Mouse (Mus musculus): ENCODE measurements around the gene Gm19935.

Gm19935 gene

DNA sequence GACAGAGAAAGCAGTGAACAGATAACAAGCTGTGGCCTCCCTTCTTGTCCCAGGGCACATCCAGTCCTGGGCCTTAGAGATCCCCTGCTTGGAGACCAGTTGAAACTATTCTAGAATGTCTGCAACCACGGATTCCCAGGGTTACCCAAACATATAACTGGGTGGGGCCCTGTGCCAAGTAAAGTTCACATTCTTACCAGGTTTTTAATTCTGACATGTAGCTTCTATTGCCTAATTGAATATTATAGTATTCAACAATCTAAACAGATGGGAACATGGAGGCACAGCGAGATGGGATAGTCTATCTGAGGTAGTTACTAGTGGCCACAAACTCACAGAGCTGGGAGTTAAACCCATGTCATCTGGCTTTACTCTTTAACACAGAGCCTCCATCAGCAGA, at the start of gene Gm19935:
Gm19935 (minus strand) TSS at position 101 of the 400 bp plus-strand sequence.
- DNase-seq (ENCODE audit: low read depth in 1 of 2, low spot score in 2 of 2) = no peak

DNA sequence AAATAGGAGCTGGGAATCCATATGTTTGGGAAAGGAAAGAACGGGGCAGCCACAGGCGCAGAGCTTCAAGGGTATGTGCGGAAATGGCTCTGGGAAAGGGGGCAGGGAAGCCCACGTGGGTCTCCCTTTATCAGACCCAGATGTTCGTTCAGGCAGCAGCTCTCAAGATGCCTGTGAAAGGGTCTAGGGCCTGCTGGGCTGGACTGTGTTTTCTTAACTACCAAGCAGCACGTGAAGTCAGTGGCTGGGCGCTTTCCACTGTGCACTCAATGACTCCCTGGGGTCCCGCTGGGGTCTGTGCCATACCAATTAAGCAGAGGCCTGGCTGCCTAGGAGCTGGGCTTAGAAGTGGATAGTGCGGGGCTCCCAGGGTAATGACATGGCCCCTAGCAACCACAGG, 44.8 kb upstream of the Gm19935 start:
- DNase-seq (ENCODE audit: low read depth in 1 of 2, low spot score in 2 of 2) = no peak

DNA sequence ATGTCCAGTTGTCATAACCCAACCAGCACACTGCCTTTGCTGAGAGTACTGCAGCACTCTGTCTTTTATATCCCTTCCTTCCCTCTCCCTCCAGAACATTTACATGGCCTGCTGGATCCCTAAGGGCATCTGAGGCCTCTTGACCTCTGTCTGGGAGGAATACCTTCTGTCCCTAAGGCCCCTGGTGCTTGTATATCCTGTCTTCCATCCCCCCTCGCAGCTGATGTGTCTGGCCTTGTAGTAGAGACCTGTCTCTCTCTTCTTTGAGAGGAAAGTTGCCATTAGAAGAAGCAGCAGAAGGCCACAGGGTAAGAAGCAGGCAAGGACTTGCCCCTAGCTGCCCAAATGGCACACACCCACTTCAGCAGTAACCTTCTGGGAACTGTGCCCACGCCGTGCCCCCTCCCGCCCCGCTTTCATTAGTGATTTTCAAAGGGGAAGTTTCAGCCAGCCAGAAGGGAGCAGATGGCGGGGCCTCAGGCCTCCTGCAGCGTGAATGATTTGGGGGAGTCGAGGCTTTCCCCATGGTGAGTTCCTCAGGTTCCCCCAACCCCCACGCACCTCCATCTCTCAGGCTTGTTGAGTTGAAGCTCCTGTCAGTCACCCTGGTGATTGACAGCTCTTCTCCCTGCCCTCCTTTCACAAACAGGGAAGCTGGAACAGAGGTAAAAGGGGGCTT, 44.2 kb upstream of the Gm19935 start:
- DNase-seq (ENCODE audit: low read depth in 1 of 2, low spot score in 2 of 2) = no peak

DNA sequence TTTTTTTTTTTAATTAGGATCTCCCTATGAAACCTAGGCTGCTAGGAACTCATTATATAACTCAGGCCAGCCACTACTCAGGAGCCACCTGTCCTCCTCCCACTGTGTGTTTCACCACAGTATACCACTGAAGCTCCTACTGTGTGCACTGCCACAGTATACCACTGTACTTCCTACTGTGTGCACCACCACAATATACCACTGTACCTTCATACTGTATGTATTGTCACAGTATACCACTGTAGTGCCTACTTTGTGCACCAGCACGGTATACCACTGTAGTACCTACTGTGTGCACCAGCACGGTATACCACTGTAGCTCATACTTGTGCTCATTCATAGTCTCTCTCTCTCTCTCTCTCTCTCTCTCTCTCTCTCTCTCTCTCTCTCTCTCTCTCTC, 40.9 kb upstream of the Gm19935 start:
- DNase-seq (ENCODE audit: low read depth in 1 of 2, low spot score in 2 of 2) = no peak

DNA sequence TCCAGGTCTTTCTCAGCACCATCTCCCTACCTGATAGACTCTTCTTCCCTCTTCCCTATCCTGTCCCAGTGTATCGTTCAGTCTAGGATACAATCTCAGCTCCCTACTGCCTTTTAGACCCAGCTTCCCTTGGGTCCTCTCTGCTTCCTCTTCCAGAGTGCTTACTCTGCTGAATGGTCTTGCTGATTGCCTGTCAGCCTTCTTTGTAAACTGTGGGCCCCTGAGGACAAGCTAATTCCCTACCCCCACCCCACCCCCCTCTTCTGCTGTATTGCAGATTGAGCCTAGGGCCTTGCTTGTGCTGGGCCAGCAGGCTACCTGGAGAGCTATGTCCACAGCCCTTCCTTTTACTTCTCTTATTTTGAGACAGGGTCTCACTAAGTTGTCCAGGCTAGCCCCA, 39.8 kb upstream of the Gm19935 start:
- DNase-seq (ENCODE audit: low read depth in 1 of 2, low spot score in 2 of 2) = no peak

DNA sequence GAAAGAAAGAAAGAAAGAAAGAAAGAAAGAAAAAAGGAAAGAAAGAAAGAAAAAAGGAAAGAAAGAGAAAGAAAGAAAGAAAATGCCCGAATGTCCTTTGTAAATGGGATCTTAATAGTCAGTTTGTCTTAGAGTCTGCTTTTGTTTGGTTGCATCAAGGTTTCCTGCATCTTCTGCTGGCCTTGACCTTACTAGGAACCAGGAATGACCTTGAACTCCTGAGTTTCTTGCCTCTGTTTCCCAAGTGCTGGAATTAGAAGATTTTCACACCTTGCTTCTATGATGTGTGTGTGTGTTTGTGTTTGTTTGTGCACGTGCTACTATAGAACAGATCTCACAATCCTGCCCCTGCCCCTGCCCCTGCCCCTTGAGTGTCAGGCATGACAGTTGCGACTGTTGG, 39.0 kb upstream of the Gm19935 start:
- DNase-seq (ENCODE audit: low read depth in 1 of 2, low spot score in 2 of 2) = no peak

DNA sequence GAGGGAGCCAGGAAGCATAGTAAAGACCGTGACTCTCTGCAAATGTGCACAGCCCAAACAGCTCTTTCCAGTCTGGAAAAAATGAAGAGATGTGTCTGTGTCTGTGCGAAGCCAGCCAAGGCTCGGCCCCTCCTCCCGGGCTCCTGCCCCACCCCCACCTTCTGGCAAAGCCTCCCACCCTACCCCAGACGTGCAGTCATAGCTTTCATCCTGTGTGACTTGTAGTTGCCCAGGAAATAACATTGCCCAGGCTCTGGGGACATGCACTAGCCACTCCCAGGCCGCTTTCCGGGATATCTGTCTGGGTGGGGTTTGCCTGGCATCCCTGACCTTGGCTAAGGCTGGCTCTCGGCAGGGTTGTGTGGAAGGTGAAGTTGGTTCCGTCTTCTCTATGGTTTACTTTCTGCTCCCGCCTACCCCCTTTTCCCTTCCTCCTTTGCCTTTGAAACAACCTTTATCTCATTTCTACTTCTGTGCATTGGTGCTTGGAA, 37.5 kb upstream of the Gm19935 start:
- no peak for DNase-seq (ENCODE audit: low read depth in 1 of 2, low spot score in 2 of 2)

DNA sequence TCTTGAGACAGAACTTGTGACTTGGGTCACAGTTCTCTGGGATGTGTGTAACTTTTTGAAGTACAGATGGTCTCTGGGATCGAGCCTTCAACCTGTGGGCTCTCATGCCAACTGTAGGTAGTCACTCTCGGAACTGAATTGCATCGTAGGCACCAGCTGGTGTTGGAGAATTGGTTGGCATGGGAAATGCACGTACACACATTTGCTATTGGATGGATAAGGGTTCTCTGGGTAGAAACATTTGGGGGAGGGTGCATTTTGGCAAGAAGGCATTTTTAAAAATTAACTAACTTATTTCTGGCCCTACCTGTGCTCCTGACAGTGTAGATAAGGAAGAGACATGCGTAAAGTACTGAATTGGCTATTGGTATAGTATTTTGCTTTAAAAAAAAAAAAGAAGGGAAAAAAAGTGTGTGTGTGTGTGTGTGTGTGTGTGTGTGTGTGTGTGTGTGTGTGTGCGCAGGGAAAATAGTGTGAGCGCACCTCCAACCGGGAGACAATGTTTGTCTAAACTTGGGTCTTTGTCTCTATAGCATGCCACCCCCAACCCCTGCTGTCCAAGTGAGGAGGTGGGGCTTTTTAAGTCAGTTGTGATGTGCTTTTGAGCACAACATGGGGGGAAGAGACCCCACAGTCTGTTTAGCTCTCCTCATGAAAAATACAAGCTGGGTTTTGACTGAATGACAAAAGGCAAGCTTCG, 36.9 kb upstream of the Gm19935 start:
- DNase-seq (ENCODE audit: low read depth in 1 of 2, low spot score in 2 of 2) = no peak

DNA sequence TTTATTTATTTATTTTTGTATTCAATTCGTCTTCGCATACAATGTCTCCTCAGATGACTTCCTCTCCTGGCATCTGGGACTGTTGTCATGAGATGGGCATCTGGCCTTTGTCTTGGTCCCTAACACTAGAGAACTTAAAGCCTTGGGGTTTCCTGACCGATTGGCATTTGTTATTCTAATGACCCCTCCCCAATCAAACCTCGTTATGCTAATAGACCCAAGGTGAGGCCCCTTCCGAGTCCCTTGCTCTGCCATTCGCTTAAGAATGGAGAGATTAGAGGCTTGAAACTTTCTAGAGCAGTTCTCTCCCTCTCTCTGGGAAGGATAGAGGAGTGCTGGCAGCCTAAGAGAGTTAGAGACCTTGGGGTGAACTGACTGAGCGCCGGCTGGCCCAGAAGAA, 34.4 kb upstream of the Gm19935 start:
- no peak for DNase-seq (ENCODE audit: low read depth in 1 of 2, low spot score in 2 of 2)

DNA sequence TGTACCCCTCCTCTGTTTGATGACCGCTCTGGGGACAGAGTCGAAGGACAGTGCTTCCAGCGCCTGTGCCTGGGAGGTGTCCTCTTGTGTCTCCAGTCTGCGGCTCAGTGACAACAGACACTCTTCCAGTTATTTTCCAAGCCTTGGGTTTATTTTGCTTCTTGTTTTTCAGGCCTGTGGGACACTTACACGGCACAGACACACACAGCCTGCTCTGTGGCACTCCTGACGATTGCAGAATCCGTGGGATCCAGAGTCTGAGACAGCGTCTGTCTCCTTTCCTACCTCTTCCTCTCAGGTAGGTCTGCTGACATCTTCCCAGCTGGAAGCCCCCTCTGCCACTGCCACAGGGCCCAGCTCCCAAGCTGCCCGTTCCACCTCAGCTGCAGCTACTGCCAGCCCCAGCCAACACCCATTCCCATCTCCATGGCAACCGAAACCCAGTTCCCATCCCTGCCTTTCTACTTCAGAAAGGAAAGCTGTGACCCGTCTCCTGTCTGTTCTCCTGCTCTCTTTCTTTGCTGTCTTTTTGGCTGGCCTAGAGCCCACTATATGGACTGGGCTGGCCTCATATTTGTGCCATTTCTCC, 32.4 kb upstream of the Gm19935 start:
- DNase-seq (ENCODE audit: low read depth in 1 of 2, low spot score in 2 of 2) = no peak

DNA sequence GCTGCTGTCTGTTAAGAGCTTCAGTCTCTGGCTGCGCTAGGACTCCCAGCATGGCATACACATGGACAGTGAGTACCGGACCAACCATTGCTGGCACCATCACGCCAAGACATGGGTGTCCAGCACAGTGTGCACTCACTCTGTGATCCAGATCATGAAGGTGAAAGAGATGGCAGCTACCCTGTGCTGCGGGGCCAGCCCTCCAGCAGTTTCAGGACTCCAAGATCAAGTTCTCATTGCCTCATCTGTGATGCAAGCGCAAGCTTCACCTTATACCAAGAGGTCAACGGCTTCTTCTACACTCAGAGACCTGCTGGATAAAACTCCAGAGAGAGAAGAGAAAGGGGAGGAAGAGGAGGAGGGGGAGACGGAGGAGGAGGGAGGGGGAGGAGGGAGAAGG, 30.8 kb upstream of the Gm19935 start:
- no peak for DNase-seq (ENCODE audit: low read depth in 1 of 2, low spot score in 2 of 2)

DNA sequence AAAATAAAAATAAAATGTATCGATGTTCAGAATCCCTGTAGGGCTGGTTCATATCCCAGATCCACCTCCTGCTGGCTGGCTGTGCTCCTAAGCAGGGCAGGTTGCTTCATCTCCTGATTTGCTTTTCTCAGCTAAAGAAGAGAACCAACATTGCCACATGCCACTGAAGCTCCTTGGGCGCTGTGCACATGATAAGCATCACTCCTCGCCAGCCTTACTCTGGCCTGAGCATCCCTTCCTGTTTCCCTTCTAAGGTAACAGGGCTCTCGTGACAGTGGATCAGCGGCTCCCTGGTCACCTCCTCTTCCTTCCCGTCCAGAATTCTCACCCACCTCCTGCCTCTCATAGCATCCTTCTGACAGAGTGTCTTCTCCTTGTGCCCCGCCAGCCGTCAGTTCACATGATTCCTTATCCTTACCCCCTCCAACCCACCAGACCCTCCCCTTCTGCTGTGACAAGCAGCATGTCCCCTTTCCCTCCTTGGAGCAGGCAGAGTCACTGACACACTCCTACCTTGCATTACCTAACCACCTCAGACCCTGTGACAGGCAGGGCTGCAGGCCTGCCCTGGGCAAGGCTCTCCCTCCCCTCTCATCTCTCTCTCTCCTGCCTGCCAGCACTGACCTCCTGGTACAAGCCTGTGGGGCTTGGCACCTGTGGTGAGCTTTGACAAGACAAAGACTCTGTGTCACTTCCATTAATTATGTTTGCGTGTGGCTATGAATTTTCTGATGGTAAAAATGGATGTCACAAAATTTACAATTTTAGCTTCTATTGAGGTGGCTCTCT, 27.2 kb upstream of the Gm19935 start:
- DNase-seq (ENCODE audit: low read depth in 1 of 2, low spot score in 2 of 2) = no peak

DNA sequence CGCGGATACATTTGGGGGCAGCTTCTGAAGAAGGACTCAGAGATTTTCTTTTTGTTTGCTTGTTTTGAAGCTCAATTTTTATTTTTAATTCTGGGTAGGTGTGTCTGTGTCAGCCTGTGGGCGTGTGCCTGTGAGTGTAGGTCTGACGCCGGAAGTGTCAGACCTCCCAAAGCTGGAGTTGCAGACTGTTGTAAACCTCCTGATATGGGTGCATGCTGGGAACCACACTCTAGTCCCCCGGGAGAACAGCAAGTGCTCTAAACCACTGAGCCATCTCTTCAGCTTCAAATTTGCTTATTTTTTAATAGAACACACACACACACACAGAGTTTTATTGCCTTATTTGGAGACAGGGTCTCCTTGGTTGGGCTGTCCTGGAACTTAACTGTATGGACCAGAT, 25.9 kb upstream of the Gm19935 start:
- no peak for DNase-seq (ENCODE audit: low read depth in 1 of 2, low spot score in 2 of 2)

DNA sequence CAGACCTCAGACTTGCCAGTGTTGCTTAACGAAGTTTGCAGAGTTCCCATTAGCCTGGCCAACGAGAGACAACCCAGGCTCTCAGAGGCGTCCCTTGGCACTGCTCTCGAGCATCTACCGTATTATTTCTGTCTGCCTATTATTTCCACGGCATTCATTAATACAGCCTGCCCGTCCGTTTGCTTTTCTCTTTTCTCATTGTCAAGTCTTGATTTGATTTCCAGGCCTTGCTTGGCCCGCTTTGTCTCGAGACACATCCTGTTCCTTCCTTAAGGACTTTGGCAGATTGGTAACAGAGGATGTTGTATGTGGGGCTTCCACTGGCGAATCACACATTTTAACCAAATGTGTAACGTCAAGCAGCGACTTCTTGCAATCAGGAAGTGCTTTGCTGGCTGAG, 24.1 kb upstream of the Gm19935 start:
- no peak for DNase-seq (ENCODE audit: low read depth in 1 of 2, low spot score in 2 of 2)

DNA sequence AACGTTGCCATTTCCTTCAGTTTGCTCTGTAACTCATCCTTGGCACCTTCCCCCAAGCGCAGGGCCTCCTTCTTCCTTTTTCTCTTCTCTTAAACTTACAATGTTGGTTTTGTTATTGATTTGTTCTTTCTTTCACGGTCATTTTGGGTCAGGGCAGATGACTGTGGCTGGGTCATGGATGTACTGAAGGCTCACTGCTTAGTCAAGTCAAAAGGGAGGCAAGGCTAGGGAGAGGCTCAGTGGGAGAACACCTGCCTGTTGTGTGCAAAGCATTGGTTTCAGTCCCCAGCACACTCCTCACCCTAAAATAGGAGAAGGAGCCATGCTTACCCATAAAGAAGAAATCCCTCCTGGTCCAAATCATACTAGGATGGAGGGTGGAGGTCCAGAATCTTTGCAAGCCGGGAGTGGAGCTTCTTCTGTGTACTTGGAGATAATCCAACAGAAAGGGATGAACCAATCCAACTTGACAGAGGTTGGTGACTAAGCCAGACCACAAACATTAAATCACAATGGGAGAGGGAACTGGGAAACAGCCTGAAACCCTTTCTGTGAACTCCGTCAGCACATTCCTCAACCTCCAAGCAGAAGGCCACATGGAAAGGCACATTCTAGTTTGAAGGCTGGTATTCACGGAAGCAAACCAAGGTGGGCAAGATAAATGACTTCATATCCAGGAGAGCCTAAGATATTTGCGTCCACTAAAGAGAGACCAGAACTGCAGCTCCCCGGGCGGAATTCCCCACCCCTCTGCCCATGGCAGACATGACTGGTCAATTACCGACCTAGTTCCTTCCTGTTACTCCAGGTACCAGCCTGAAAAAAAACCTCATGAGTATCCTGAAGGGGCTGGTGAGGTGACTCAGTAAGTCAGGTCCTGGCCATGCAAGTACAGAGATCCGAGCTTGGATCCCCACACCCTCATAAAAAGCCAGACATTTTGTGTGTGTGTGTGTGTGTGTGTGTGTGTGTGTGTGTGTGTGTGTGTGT, 22.8 kb upstream of the Gm19935 start:
- DNase-seq (ENCODE audit: low read depth in 1 of 2, low spot score in 2 of 2) = no peak

DNA sequence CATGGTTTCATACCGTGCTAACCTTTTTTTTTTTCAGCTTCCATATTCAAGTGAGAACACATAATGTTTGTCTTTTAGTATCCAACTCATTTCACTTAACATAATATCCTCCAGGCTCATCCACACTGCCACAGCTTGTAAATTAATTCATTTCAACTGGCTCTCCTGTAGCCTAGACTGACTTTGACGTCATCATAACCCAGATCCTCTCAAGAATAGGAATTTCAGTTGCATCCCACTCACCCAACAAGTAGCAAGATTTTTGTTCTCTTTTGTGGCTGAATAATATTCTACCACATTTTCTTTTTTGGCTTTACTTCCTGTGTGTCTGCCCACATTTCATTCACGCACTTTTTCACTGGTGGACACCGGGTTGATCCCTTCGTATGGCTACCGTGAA, 20.2 kb upstream of the Gm19935 start:
- DNase-seq (ENCODE audit: low read depth in 1 of 2, low spot score in 2 of 2) = no peak

DNA sequence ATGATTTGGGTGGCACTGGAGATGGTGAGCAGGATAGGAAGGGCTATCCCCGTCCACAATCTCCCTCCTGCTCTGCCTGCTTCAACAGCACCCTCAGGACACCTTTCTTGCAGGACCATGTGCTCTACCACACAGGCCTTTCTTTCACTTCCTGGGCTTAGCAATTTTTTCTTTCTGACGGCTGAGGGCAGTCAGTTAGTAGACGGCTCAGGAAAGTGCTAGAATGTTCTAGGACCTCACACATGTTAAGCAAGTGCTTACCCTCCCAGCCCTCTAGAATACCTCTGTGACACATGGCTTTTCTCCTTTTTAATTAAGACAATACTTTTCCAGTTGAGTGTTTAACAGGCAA, 17.1 kb upstream of the Gm19935 start:
- no peak for DNase-seq (ENCODE audit: low read depth in 1 of 2, low spot score in 2 of 2)

DNA sequence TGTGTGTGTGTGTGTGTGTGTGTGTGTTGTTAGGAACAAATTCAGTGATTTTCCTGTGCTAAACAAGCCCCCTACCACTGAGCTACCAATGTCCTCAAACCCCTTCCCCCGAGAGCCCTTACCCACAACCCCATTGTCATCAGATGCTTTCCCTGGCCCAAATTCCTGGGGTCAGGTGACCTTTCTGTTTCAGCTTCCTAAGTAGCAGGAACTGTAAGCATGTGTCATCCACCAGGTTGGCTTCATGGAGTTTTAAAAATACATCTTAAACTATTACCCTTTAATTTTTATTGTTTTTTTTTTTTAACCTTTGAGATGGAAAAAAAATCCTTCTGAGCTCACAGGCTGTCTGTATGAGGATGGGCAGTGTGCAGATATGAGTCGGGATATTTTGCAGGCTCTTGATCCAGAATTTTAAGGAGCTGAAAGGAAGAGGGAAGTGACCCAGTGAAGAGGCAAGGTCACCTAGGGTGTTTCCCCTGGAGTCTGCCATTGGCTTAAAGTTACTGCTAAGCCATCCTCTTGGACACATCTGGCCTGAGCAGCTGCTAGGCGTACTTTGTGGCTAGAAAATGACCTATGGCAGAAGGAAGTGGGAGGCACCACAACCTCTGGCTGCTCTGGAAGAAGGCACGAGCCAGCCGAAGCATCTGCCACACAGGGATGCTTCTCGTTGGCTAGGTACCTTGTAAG, 16.6 kb upstream of the Gm19935 start:
- DNase-seq (ENCODE audit: low read depth in 1 of 2, low spot score in 2 of 2) = no peak

DNA sequence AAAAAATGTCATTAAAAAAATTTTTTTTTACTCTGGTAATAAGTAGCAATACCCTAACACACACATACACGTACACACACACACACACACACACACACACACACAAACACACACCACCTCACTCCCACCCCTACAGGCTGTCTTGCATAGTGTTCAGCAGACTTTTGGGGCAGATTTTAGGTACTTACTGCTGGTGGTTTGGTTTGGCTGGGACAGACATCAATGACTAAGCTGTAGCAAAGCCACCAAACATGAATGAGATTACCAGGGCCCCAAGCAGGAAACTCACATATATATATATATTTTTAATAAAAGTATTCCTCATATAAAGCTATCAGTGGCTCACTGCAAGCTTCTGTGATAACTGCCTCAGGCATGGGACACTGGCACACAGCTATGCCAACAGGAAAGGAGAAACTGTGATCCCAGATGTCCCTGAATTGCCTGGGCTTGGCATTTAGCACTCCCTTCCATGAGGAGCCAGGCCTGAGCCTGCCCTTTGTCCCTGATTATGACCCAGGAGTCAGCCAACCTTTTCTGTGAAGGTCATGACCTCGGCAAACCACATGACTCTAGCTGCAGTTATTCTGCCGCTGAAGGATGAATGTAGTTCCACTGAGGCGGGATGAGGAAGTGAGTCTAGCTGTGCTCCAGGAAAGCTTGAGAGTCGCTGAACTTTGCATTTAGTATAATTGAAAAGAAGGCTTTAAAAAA, 15.5 kb upstream of the Gm19935 start:
- DNase-seq (ENCODE audit: low read depth in 1 of 2, low spot score in 2 of 2) = no peak
